Mouse (Mus musculus): ENCODE measurements around the gene Oxct1. TPM values are rescaled to one million over a fixed set of nuclear protein-coding genes. Genes with fewer than 3 reads are reported as not detected.

Gene Oxct1
- 10 to 100 TPM; 28.5 to 38.9 TPM for total RNA-seq (2023)

GRCm38 (mm10) chr15:4026231-4026773 is at the start of gene Oxct1:
Gene Oxct1 (plus strand): TSS chr15:4026383.

GRCm38 (mm10) chr15:3979061-3979848 is 46.9 kb upstream of the Oxct1 start, which contains the start of gene Fbxo4:
Gene Fbxo4 (minus strand): TSS chr15:3979573.

GRCm38 (mm10) chr15:3995448-3996266 is 30.5 kb upstream of the Oxct1 start, which contains the start of gene AW549877:
Gene AW549877 (minus strand): TSS chr15:3995744.

Other genes starting within 250 kb of the Oxct1 start
- 10 to 100 TPM in 1 of 2 experiments, 1 to 10 TPM in 1; 9.3 to 10.0 TPM for gene Fbxo4, start 46.8 kb upstream of the Oxct1 start, total RNA-seq (2023)
- gene AW549877, start 30.6 kb upstream of the Oxct1 start, total RNA-seq (2023): 10 to 100 TPM; 17.8 to 21.9 TPM

All from neutrophil, adult 59 days (primary cell).